Mouse (Mus musculus) C2C12 (cell line): ENCODE measurements around the gene Prima1.
A peak's percentile ranks its signal among the peaks of the same experiment; 100 is the strongest.

Source experiments
- CEBPB ChIP-seq: IDR thresholded peaks from one replicate; pipeline ENCODE4 v1.6.1; 2011; ENCODE audit warnings: low read depth, mild to moderate bottlenecking, control low read depth, moderate library complexity
- CTCF ChIP-seq: IDR thresholded peaks from one replicate; pipeline ENCODE4 v1.5.1; 2011; ENCODE audit not compliant: control insufficient read depth, insufficient read depth, insufficient read length
- FOSL1 ChIP-seq: IDR thresholded peaks from one replicate; pipeline ENCODE4 v1.8.0; 2011; ENCODE audit warnings: mild to moderate bottlenecking, low read length; ENCODE audit not compliant: poor library complexity, insufficient read depth, severe bottlenecking
- MAX ChIP-seq: IDR thresholded peaks from one replicate; pipeline ENCODE4 v1.6.1; 2011; ENCODE audit warnings: mild to moderate bottlenecking, control low read depth
- MYOD1 ChIP-seq: IDR thresholded peaks from one replicate; pipeline ENCODE4 v1.6.1; 2011; ENCODE audit warnings: low read depth; ENCODE audit not compliant: control insufficient read depth, insufficient read length
- USF1 ChIP-seq: IDR thresholded peaks from one replicate; pipeline ENCODE4 v1.6.1; 2011; ENCODE audit warnings: low read depth, mild to moderate bottlenecking, control low read depth, moderate library complexity

GRCm38 (mm10) chr12:103251151-103251550 lies 9.2 kb upstream of the Prima1 start:
- no peak for TF ChIP-seq FOSL1
- TF ChIP-seq CTCF: no peak
- TF ChIP-seq CEBPB: peak; percentile 50
- no peak for TF ChIP-seq USF1
- no peak for TF ChIP-seq MAX
- no peak for TF ChIP-seq MYOD1
